Mouse (Mus musculus): ENCODE measurements around the gene Rcc1. TPM values are rescaled to one million over a fixed set of nuclear protein-coding genes. Genes with fewer than 3 reads are reported as not detected.
A peak's percentile ranks its signal among the peaks of the same experiment; 100 is the strongest.

Gene Rcc1
- total and polyA plus RNA-seq, 2 experiments: 3.0 to 4.0 TPM

- H3K27ac ChIP-seq (replicated peaks; ENCODE audit: insufficient read depth, low read depth, low read length): no peak overlapping the region
- H3K36me3 ChIP-seq (ENCODE audit: control insufficient read depth, insufficient read depth, low read length): no peaks in the 10 kb centered on the region
- DNase-seq (ENCODE audit: extremely low read depth, low read depth, low spot score): peak; percentile 70
- no peak overlapping the region for H3K4me3 ChIP-seq (ENCODE audit: insufficient read depth, low read depth, low read length)
- TF ChIP-seq POLR2A (IDR thresholded peaks at IDR 0.05; ENCODE audit: extremely low read depth, insufficient read depth, low read length) (no peak), CTCF (IDR thresholded peaks at IDR 0.05; ENCODE audit: low read depth, low read length) (no peak)
- no peak overlapping the region for H3K9ac ChIP-seq (ENCODE audit: low read depth, low read length)
- peaks cover 3% of the 10 kb centered on the region; the same call in 1 of the 2 replicates for H3K4me1 ChIP-seq (ENCODE audit: control insufficient read depth, insufficient read depth, low read length)
- 35% methylated on average over 6 of the region's 6 CpGs for WGBS
- no peaks in the 10 kb centered on the region for H3K79me2 ChIP-seq (ENCODE audit: control insufficient read depth, insufficient read depth, low read length)
- no peaks in the 10 kb centered on the region for H3K27me3 ChIP-seq (ENCODE audit: control insufficient read depth, insufficient read depth, low read length)
Measured at GRCm38 (mm10) chr4:132301486-132301885, 51.9 kb downstream of the Rcc1 start.

GRCm38 (mm10) chr4:132299849-132300248 is 53.6 kb downstream of the Rcc1 start:
- Histone ChIP-seq H3K79me2 (ENCODE audit: control insufficient read depth, insufficient read depth, low read length) (no peaks in the 10 kb centered on the region), H3K27ac (replicated peaks; ENCODE audit: insufficient read depth, low read depth, low read length) (no peak overlapping the region), H3K4me1 (ENCODE audit: control insufficient read depth, insufficient read depth, low read length) (no peaks in the 10 kb centered on the region), H3K27me3 (ENCODE audit: control insufficient read depth, insufficient read depth, low read length) (no peaks in the 10 kb centered on the region), H3K4me3 (ENCODE audit: insufficient read depth, low read depth, low read length) (no peak overlapping the region), H3K9ac (ENCODE audit: low read depth, low read length) (no peak overlapping the region), H3K36me3 (ENCODE audit: control insufficient read depth, insufficient read depth, low read length) (no peaks in the 10 kb centered on the region)
- 92% methylated on average over 1 of the region's 1 CpGs for WGBS
- no peak for DNase-seq (ENCODE audit: extremely low read depth, low read depth, low spot score)
- TF ChIP-seq CTCF (IDR thresholded peaks at IDR 0.05; ENCODE audit: low read depth, low read length): no peak
- no peak for TF ChIP-seq POLR2A (IDR thresholded peaks at IDR 0.05; ENCODE audit: extremely low read depth, insufficient read depth, low read length)

GRCm38 (mm10) chr4:132295696-132296390 is 57.6 kb downstream of the Rcc1 start:
- Histone ChIP-seq H3K4me1 (ENCODE audit: control insufficient read depth, insufficient read depth, low read length) (no peaks in the 10 kb centered on the region), H3K36me3 (ENCODE audit: control insufficient read depth, insufficient read depth, low read length) (peaks cover 11% of the 10 kb centered on the region; the same call in 1 of the 2 replicates), H3K79me2 (ENCODE audit: control insufficient read depth, insufficient read depth, low read length) (no peaks in the 10 kb centered on the region), H3K4me3 (ENCODE audit: insufficient read depth, low read depth, low read length) (no peak overlapping the region), H3K27me3 (ENCODE audit: control insufficient read depth, insufficient read depth, low read length) (no peaks in the 10 kb centered on the region), H3K27ac (replicated peaks; ENCODE audit: insufficient read depth, low read depth, low read length) (no peak overlapping the region), H3K9ac (ENCODE audit: low read depth, low read length) (no peak overlapping the region)
- peak; percentile 55 for DNase-seq (ENCODE audit: extremely low read depth, low read depth, low spot score)
- TF ChIP-seq POLR2A (IDR thresholded peaks at IDR 0.05; ENCODE audit: extremely low read depth, insufficient read depth, low read length): no peak
- peak; percentile 43; the same call in 1 of the 2 replicates for TF ChIP-seq CTCF (IDR thresholded peaks at IDR 0.05; ENCODE audit: low read depth, low read length)
- 48% methylated on average over 8 of the region's 8 CpGs for WGBS

GRCm38 (mm10) chr4:132293682-132294240 is 59.6 kb downstream of the Rcc1 start:
- Histone ChIP-seq H3K36me3 (ENCODE audit: control insufficient read depth, insufficient read depth, low read length) (peaks cover 20% of the 10 kb centered on the region; the same call in 1 of the 2 replicates), H3K9ac (ENCODE audit: low read depth, low read length) (no peak overlapping the region), H3K79me2 (ENCODE audit: control insufficient read depth, insufficient read depth, low read length) (no peaks in the 10 kb centered on the region), H3K27me3 (ENCODE audit: control insufficient read depth, insufficient read depth, low read length) (no peaks in the 10 kb centered on the region), H3K4me1 (ENCODE audit: control insufficient read depth, insufficient read depth, low read length) (no peaks in the 10 kb centered on the region), H3K4me3 (ENCODE audit: insufficient read depth, low read depth, low read length) (no peak overlapping the region), H3K27ac (replicated peaks; ENCODE audit: insufficient read depth, low read depth, low read length) (no peak overlapping the region)
- WGBS: 67% methylated on average over 7 of the region's 7 CpGs
- TF ChIP-seq CTCF (IDR thresholded peaks at IDR 0.05; ENCODE audit: low read depth, low read length): no peak
- no peak for TF ChIP-seq POLR2A (IDR thresholded peaks at IDR 0.05; ENCODE audit: extremely low read depth, insufficient read depth, low read length)
- DNase-seq (ENCODE audit: extremely low read depth, low read depth, low spot score): no peak

GRCm38 (mm10) chr4:132292988-132293387 is 60.4 kb downstream of the Rcc1 start:
- H3K9ac ChIP-seq (ENCODE audit: low read depth, low read length): no peak overlapping the region
- DNase-seq (ENCODE audit: extremely low read depth, low read depth, low spot score): no peak

More at GRCm38 (mm10) chr4:132292988-132293387, 60.4 kb downstream of the Rcc1 start:
- Histone ChIP-seq H3K79me2 (ENCODE audit: control insufficient read depth, insufficient read depth, low read length) (no peaks in the 10 kb centered on the region), H3K4me1 (ENCODE audit: control insufficient read depth, insufficient read depth, low read length) (no peaks in the 10 kb centered on the region), H3K4me3 (ENCODE audit: insufficient read depth, low read depth, low read length) (no peak overlapping the region), H3K27me3 (ENCODE audit: control insufficient read depth, insufficient read depth, low read length) (no peaks in the 10 kb centered on the region), H3K36me3 (ENCODE audit: control insufficient read depth, insufficient read depth, low read length) (peaks cover 20% of the 10 kb centered on the region; the same call in 1 of the 2 replicates), H3K27ac (replicated peaks; ENCODE audit: insufficient read depth, low read depth, low read length) (no peak overlapping the region)
- WGBS: 65% methylated on average over 4 of the region's 4 CpGs
- TF ChIP-seq POLR2A (IDR thresholded peaks at IDR 0.05; ENCODE audit: extremely low read depth, insufficient read depth, low read length) (no peak), CTCF (IDR thresholded peaks at IDR 0.05; ENCODE audit: low read depth, low read length) (peak; percentile 64)
